Mouse (Mus musculus) forebrain, embryonic 16.5 days (tissue): ENCODE measurements at regions not wholly inside any gene's neighbourhood (a gene's known extent, or its start where the extent isn't known, plus 50 kb on each side); places are given as distances from the start of the nearest gene placed in this dataset.
A peak's percentile ranks its signal among the peaks of the same experiment; 100 is the strongest.

ENCODE experiments used
- ATAC-seq: fragments of 200-750 bp; cut with Nextera tagmentation; 2 replicates; pipeline ENCODE4 v1.8.0; 2017; ENCODE audit warnings: mild to moderate bottlenecking, moderate library complexity
- H3K27ac ChIP-seq: fragments of 300-500 bp; sonication (generic); 2 replicates; pipeline ENCODE4 v1.5.1; 2014; ENCODE audit warnings: low read length, control low read depth
- H3K27me3 ChIP-seq: fragments of 300-500 bp; sonication (generic); replicated peaks from 2 replicates; pipeline ENCODE4 v1.6.1; 2014; ENCODE audit warnings: low read length; ENCODE audit not compliant: control insufficient read depth, insufficient read depth
- H3K36me3 ChIP-seq: fragments of 300-500 bp; sonication (generic); 2 replicates; pipeline ENCODE4 v1.6.1; 2014; ENCODE audit not compliant: control insufficient read depth, insufficient read depth
- H3K4me1 ChIP-seq: fragments of 300-500 bp; sonication (generic); replicated peaks from 2 replicates; pipeline ENCODE4 v1.6.1; 2014; ENCODE audit warnings: low read length; ENCODE audit not compliant: control insufficient read depth, insufficient read depth
- H3K4me2 ChIP-seq: fragments of 300-500 bp; sonication (generic); 2 replicates; pipeline ENCODE4 v1.6.1; 2014; ENCODE audit warnings: mild to moderate bottlenecking, low read length, control low read depth
- H3K4me3 ChIP-seq: fragments of 300-500 bp; sonication (generic); replicated peaks from 2 replicates; pipeline ENCODE4 v1.5.1; 2014; ENCODE audit warnings: mild to moderate bottlenecking, low read length, control low read depth
- H3K9ac ChIP-seq: fragments of 300-500 bp; sonication (generic); replicated peaks from 2 replicates; pipeline ENCODE4 v1.6.1; 2014; ENCODE audit warnings: low read depth, low read length, control low read depth
- H3K9me3 ChIP-seq: fragments of 300-500 bp; sonication (generic); 2 replicates; pipeline ENCODE4 v1.6.1; 2016; ENCODE audit warnings: low read length; ENCODE audit not compliant: control insufficient read depth
- WGBS: fragments of 180-500 bp; shearing (Covaris S2); extraction: QIAGEN DNeasy Blood & Tissue Kit; methylation state at CpG from one replicate; pipeline ENCODE4 v1.1.7; 2014; 5-methylcytosine and 5-hydroxymethylcytosine counted together

DNA sequence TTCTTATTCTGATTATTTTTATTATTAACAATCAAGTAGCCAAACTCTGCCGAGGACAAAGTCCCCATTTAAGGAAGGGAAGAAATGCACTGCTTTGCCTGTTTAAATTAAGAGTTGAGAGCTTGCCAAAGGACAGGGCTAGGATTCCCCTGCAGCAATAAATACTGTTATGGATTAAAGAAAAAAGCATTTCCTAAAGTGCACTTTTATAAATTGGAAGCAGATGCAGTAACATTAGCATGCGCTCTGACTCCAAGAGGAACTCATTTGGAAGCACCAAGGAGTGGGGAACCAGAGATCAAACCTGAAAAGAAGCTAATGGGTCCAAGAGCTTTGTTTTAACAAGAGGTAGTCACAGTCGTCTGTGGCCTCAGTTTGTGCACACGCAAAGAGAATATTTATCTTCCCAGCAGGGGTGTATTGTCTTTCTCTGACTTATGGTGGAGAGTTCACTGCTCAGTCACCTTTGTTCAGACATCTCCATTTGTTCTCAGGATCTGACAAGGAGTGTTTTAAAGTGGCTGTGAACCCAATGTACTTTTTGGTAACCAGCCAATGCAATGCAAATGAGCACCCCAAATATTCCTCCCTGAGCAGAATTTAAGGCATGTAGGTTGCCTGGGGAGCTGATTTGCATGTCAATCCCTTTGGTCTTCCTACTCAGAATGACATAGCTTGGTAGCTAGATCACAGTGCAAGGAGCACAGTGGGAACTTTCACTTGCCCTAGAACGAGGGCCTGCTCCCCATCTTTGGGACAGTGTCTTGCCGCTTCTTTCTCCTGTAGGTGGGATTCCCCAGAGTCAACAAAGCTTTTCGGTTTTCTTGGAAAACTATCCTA, 119.1 kb upstream of the Nbea start:
- no peaks in the 10 kb centered on the region for H3K27me3 ChIP-seq
- H3K4me2 ChIP-seq = no peak overlapping the region
- H3K36me3 ChIP-seq = no peaks in the 10 kb centered on the region
- no peak overlapping the region for H3K4me3 ChIP-seq
- H3K9ac ChIP-seq = no peak overlapping the region
- peak; percentile 23; the same call in 1 of the 2 replicates for ATAC-seq
- peaks cover 13% of the 10 kb centered on the region for H3K4me1 ChIP-seq
- H3K27ac ChIP-seq = no peak overlapping the region
- 11% methylated on average over 7 of the region's 7 CpGs for WGBS
- no peaks in the 10 kb centered on the region for H3K9me3 ChIP-seq

DNA sequence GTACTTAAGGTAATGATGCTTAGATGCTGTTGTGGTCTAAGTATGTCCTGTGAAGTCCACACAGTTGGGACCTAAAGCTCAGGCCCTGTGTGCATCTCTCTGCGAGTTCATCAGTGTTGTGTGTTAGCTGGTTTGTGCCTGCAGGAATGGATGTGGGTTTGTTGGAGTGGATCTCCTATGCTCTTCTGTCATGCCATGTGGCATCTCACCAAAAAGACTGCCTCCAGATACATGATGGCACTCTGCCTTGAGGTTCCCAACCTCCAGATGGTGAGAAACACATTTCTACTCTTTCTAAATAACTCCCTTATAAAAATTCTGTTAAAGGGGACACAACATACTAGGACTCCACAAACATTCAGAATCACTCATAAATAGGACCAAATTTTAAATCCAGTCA, 117.3 kb upstream of the Nbea start:
- Histone ChIP-seq H3K36me3 (no peaks in the 10 kb centered on the region), H3K4me2 (no peak overlapping the region), H3K4me3 (no peak overlapping the region), H3K27ac (no peak overlapping the region), H3K9me3 (no peaks in the 10 kb centered on the region), H3K4me1 (peaks cover 13% of the 10 kb centered on the region), H3K9ac (no peak overlapping the region), H3K27me3 (no peaks in the 10 kb centered on the region)
- 54% methylated on average over 1 of the region's 1 CpGs for WGBS
- peak; percentile 47; the same call in 1 of the 2 replicates for ATAC-seq

DNA sequence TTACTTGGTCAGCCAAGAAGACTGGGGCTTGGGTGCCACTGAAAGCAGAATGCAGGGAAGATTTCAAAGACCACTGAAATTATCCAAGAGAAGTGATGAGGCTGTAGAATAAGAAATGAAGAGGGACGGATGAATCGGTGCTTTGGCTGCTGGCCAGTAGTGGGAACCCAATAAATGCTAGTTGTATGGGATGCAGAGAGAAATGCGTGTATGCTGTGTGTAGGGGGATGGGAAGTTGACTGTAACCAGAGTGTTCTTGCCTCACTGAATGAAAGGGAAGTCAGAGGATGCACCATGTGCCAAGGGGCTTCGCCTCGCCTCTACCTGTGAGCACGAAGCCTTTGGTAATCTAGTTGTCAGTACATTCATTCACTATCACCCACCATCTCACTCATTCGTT, 112.1 kb upstream of the Nbea start:
- no peaks in the 10 kb centered on the region for H3K36me3 ChIP-seq
- no peaks in the 10 kb centered on the region for H3K27me3 ChIP-seq
- no peak overlapping the region for H3K4me3 ChIP-seq
- ATAC-seq = 0 out of 2 replicates have a peak, but pooled peaks have one; percentile 43
- 70% methylated on average over 7 of the region's 7 CpGs for whole genome bisulfite sequencing
- 0 out of 2 replicates have a peak, but pooled peaks cover under 1% of the 10 kb centered on the region for H3K4me1 ChIP-seq
- no peak overlapping the region for H3K9ac ChIP-seq
- no peaks in the 10 kb centered on the region for H3K9me3 ChIP-seq
- H3K4me2 ChIP-seq = no peak overlapping the region
- no peak overlapping the region for H3K27ac ChIP-seq

DNA sequence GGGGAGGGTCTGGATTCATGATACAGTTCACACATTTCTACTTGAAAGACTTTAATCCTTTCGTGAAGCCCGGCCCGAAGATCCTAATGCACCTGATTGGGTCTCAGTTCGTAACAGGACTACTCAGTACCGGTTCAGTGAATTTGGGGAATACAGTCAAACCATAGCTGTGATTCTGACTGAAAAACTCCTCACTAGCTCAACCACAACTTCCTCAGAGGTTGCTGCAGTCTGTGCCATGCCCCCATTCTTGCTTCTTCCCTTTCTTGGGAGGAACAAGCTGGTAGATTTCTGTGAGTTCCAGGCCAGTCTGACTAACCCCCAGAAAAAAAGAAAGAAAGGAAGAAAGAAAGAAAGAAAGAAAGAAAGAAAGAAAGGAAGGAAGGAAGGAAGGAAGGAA, 98.0 kb upstream of the Nbea start:
- no peak overlapping the region for H3K4me2 ChIP-seq
- no peaks in the 10 kb centered on the region for H3K9me3 ChIP-seq
- no peaks in the 10 kb centered on the region for H3K36me3 ChIP-seq
- H3K4me3 ChIP-seq = no peak overlapping the region
- 93% methylated on average over 5 of the region's 5 CpGs for WGBS
- H3K27me3 ChIP-seq = no peaks in the 10 kb centered on the region
- no peaks in the 10 kb centered on the region for H3K4me1 ChIP-seq
- no peak overlapping the region for H3K27ac ChIP-seq
- no peak for ATAC-seq
- H3K9ac ChIP-seq = no peak overlapping the region

DNA sequence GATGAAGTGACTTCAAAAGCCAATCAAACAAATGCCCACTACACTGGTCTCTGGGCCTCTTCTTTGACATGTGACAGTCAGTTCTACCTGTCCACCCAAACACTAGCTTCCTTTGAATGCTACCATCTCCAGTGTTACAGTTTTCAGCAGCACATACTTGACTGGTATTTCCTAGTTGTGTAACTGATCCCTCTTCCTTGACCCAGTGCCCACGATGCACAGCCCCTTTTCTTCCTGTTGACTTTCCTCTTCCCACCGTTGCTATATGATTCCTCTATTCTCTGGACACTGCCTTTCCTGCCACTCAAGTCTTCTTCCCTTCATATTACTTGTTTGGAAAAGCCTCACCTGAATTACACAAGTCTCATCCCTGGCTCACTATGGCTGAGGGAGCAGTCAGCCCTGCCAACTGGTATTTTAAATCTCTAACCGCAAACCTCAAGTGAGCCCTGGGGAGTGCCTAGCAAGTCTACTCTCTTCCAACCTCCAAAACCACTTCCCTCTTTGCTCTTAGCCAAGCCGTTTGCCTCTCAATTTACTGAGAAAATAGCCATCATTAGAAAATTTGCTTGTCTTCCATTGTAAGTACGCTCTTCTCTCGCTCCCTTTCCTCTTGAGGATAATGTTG, 96.9 kb upstream of the Nbea start:
- Histone ChIP-seq H3K27me3 (no peaks in the 10 kb centered on the region), H3K4me3 (no peak overlapping the region), H3K9me3 (no peaks in the 10 kb centered on the region), H3K9ac (no peak overlapping the region), H3K27ac (no peak overlapping the region), H3K4me2 (no peak overlapping the region), H3K4me1 (no peaks in the 10 kb centered on the region), H3K36me3 (no peaks in the 10 kb centered on the region)
- ATAC-seq = no peak
- 87% methylated on average over 6 of the region's 6 CpGs for WGBS

DNA sequence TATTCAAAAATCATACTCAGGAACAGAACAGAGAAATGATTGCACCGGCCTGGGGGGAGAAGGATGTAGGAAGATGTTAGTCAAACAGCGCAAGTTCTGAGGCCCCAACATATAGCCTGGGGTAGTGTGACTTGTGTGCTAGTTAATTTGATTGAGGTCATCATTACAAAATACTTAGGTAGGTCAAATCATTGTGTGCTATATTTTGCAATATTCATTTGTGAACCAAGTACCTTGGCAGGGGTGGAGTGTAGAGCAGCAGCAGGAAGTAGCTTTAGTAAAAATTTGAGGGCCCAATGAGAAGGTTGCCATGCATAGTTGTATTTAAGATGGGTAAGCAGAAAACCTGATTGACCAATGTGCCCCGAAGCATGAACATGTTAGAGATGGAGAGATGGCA, 89.1 kb upstream of the Nbea start:
- H3K4me1 ChIP-seq = no peaks in the 10 kb centered on the region
- no peak for ATAC-seq
- H3K27ac ChIP-seq = no peak overlapping the region
- no peak overlapping the region for H3K4me3 ChIP-seq
- H3K4me2 ChIP-seq = no peak overlapping the region
- H3K27me3 ChIP-seq = no peaks in the 10 kb centered on the region
- no peaks in the 10 kb centered on the region for H3K36me3 ChIP-seq
- no peak overlapping the region for H3K9ac ChIP-seq
- 97% methylated on average over 3 of the region's 3 CpGs for WGBS
- no peaks in the 10 kb centered on the region for H3K9me3 ChIP-seq

DNA sequence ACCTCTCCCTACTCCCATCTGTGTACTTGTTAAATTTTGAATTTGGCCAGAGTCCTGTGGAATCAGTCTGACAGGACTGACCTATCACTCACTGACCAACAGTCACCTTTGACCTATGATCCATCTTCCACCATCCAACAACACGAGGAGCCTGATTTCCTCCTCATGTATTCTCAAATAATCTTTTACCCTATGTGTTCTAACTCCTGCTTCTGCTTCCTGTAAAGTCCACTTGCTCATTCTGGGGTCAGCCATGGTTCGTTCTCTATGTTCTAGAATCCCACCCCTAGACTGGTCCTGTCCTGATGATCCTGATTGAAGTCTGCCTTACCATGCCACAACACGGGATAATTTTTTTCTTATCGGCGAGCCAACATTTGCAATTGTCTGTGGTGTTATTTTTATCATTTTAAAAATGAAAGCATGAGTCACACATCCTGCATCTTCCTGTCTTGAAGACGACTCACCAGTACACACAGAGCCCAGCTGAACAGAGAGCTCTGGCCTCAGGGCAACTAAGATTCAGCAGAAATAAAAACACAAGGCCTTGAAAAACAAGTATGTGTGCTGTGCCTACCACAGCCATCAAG, 86.8 kb upstream of the Nbea start:
- no peak overlapping the region for H3K4me2 ChIP-seq
- ATAC-seq = no peak
- no peaks in the 10 kb centered on the region for H3K4me1 ChIP-seq
- H3K36me3 ChIP-seq = no peaks in the 10 kb centered on the region
- H3K4me3 ChIP-seq = no peak overlapping the region
- 86% methylated on average over 6 of the region's 6 CpGs for WGBS
- no peak overlapping the region for H3K9ac ChIP-seq
- H3K9me3 ChIP-seq = no peaks in the 10 kb centered on the region
- no peaks in the 10 kb centered on the region for H3K27me3 ChIP-seq
- H3K27ac ChIP-seq = no peak overlapping the region

DNA sequence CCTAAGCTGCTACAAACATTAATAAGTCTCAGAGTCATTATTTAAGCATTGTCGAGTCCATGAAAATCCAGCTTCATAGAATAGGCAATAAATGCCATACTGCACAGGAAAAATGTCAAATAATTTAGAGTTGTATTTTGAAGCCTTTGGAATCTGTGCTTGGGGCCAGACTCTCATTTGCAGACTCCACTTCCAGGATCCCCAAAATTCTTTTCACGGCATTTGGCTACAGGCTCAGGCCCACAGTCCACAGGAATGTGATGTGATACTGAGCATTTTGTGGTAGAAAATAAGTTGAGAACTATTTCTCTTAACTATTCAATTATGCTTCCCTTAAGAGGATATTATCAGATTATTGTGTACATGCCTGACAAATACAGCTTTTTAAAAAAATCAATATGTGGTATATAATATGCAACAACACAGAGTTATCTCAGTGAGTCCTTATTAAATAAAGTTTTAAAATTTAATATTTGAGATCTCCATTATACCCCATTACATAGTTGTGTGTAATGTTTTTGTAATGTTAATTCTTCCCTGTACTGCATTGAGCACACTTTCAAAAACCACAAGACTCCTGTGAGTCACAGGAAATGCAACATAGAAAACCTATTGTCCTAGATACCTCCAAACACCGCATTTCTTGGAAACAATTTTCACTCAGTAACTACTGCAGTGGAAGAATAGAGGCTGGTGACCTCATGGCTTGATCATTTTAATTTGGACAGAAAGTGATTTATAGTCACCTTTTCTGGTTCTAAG, 78.5 kb upstream of the Nbea start:
- H3K4me3 ChIP-seq = no peak overlapping the region
- H3K27ac ChIP-seq = no peak overlapping the region
- H3K27me3 ChIP-seq = no peaks in the 10 kb centered on the region
- H3K4me2 ChIP-seq = no peak overlapping the region
- H3K36me3 ChIP-seq = no peaks in the 10 kb centered on the region
- no peak for ATAC-seq
- 84% methylated on average over 3 of the region's 3 CpGs for WGBS
- H3K9ac ChIP-seq = no peak overlapping the region
- H3K9me3 ChIP-seq = no peaks in the 10 kb centered on the region
- no peaks in the 10 kb centered on the region for H3K4me1 ChIP-seq

DNA sequence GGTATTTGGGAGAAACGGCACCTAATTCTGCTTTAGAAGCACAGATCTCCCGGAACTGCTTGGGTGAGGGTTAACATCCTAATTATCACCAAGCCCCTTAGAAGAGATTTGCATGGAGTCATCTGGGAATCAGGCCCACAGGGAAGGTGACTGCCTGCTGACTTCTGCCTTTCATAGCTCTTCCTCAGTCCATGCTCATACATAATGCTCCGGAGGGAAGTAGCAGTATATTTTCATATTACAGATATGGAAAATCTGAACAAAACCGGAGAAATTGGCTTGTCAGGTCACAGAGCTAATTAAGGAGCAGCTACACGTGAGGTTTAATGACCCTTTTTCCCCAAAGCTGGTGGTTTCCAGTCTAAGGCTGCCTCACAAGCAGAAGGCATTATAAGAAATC, 72.8 kb upstream of the Nbea start:
- no peaks in the 10 kb centered on the region for H3K27me3 ChIP-seq
- H3K4me2 ChIP-seq = no peak overlapping the region
- H3K4me3 ChIP-seq = no peak overlapping the region
- WGBS = 40% methylated on average over 5 of the region's 5 CpGs
- ATAC-seq = no peak
- H3K4me1 ChIP-seq = 0 out of 2 replicates have a peak, but pooled peaks cover 3% of the 10 kb centered on the region
- no peaks in the 10 kb centered on the region for H3K9me3 ChIP-seq
- H3K27ac ChIP-seq = no peak overlapping the region
- no peaks in the 10 kb centered on the region for H3K36me3 ChIP-seq
- H3K9ac ChIP-seq = no peak overlapping the region
